Mouse (Mus musculus): ENCODE measurements around the gene Pkp4. TPM values are rescaled to one million over a fixed set of nuclear protein-coding genes. Genes with fewer than 3 reads are reported as not detected.
"Not testable (repeated sequence)": the region's sequence is repeated elsewhere in the genome, so short reads cannot be mapped to it uniquely, and the experiment has no call there.

The Pkp4 gene
- polyA plus RNA-seq, 1 experiment from 2014 or later: 48.3 TPM

GRCm38 (mm10) chr2:59373113-59373512 lies 212.5 kb downstream of the Pkp4 start:
- ATAC-seq (replicated peaks; ENCODE audit: extremely low read depth, insufficient read depth, low FRiP score): no peak
- Histone ChIP-seq H3K4me2 (ENCODE audit: low read depth, low read length) (no peak overlapping the region), H3K36me3 (ENCODE audit: control insufficient read depth, insufficient read depth) (no peaks in the 10 kb centered on the region), H3K27me3 (ENCODE audit: control insufficient read depth, insufficient read depth, low read length) (no peaks in the 10 kb centered on the region), H3K27ac (ENCODE audit: low read length) (no peak overlapping the region), H3K4me1 (ENCODE audit: control insufficient read depth, insufficient read depth, low read length) (no peaks in the 10 kb centered on the region), H3K9me3 (replicated peaks; ENCODE audit: control insufficient read depth, low read length) (no peaks in the 10 kb centered on the region), H3K9ac (ENCODE audit: low read length) (no peak overlapping the region), H3K4me3 (ENCODE audit: low read length) (no peak overlapping the region)
- 94% methylated on average over 2 of the region's 2 CpGs for WGBS

GRCm38 (mm10) chr2:59378096-59378495 lies 217.4 kb downstream of the Pkp4 start:
- no peak overlapping the region for H3K4me3 ChIP-seq (ENCODE audit: low read length)
- H3K4me2 ChIP-seq (ENCODE audit: low read depth, low read length): no peak overlapping the region
- ATAC-seq (replicated peaks; ENCODE audit: extremely low read depth, insufficient read depth, low FRiP score): no peak
- H3K27ac ChIP-seq (ENCODE audit: low read length): no peak overlapping the region
- 90% methylated on average over 9 of the region's 9 CpGs for WGBS
- H3K27me3 ChIP-seq (ENCODE audit: control insufficient read depth, insufficient read depth, low read length): no peaks in the 10 kb centered on the region
- no peaks in the 10 kb centered on the region for H3K4me1 ChIP-seq (ENCODE audit: control insufficient read depth, insufficient read depth, low read length)
- H3K9me3 ChIP-seq (replicated peaks; ENCODE audit: control insufficient read depth, low read length): no peaks in the 10 kb centered on the region
- no peak overlapping the region for H3K9ac ChIP-seq (ENCODE audit: low read length)
- no peaks in the 10 kb centered on the region for H3K36me3 ChIP-seq (ENCODE audit: control insufficient read depth, insufficient read depth)

GRCm38 (mm10) chr2:59378861-59379260 lies 218.2 kb downstream of the Pkp4 start:
- not testable (repeated sequence) for ATAC-seq (replicated peaks; ENCODE audit: extremely low read depth, insufficient read depth, low FRiP score); H3K4me2 ChIP-seq (ENCODE audit: low read depth, low read length); H3K9ac ChIP-seq (ENCODE audit: low read length); H3K4me1 ChIP-seq (ENCODE audit: control insufficient read depth, insufficient read depth, low read length); H3K4me3 ChIP-seq (ENCODE audit: low read length); H3K27ac ChIP-seq (ENCODE audit: low read length); H3K27me3 ChIP-seq (ENCODE audit: control insufficient read depth, insufficient read depth, low read length); H3K9me3 ChIP-seq (replicated peaks; ENCODE audit: control insufficient read depth, low read length); H3K36me3 ChIP-seq (ENCODE audit: control insufficient read depth, insufficient read depth)
- WGBS: 96% methylated on average over 15 of the region's 17 CpGs

GRCm38 (mm10) chr2:59383231-59383630 lies 222.6 kb downstream of the Pkp4 start:
- no peak for ATAC-seq (replicated peaks; ENCODE audit: extremely low read depth, insufficient read depth, low FRiP score)
- Histone ChIP-seq H3K4me3 (ENCODE audit: low read length) (no peak overlapping the region), H3K4me1 (ENCODE audit: control insufficient read depth, insufficient read depth, low read length) (no peaks in the 10 kb centered on the region), H3K9me3 (replicated peaks; ENCODE audit: control insufficient read depth, low read length) (no peaks in the 10 kb centered on the region), H3K36me3 (ENCODE audit: control insufficient read depth, insufficient read depth) (no peaks in the 10 kb centered on the region), H3K4me2 (ENCODE audit: low read depth, low read length) (no peak overlapping the region), H3K27me3 (ENCODE audit: control insufficient read depth, insufficient read depth, low read length) (no peaks in the 10 kb centered on the region), H3K9ac (ENCODE audit: low read length) (no peak overlapping the region), H3K27ac (ENCODE audit: low read length) (no peak overlapping the region)
- WGBS: 95% methylated on average over 17 of the region's 17 CpGs

- no peak overlapping the region for H3K9ac ChIP-seq (ENCODE audit: low read length)
- H3K27ac ChIP-seq (ENCODE audit: low read length): no peak overlapping the region
- WGBS: 75% methylated on average over 10 of the region's 10 CpGs
- H3K27me3 ChIP-seq (ENCODE audit: control insufficient read depth, insufficient read depth, low read length): no peaks in the 10 kb centered on the region
- H3K36me3 ChIP-seq (ENCODE audit: control insufficient read depth, insufficient read depth): no peaks in the 10 kb centered on the region
- no peak overlapping the region for H3K4me3 ChIP-seq (ENCODE audit: low read length)
- no peak for ATAC-seq (replicated peaks; ENCODE audit: extremely low read depth, insufficient read depth, low FRiP score)
- H3K4me1 ChIP-seq (ENCODE audit: control insufficient read depth, insufficient read depth, low read length): no peaks in the 10 kb centered on the region
- H3K4me2 ChIP-seq (ENCODE audit: low read depth, low read length): no peak overlapping the region
- H3K9me3 ChIP-seq (replicated peaks; ENCODE audit: control insufficient read depth, low read length): no peaks in the 10 kb centered on the region
Observed at GRCm38 (mm10) chr2:59383852-59384776, 223.5 kb downstream of the Pkp4 start.

GRCm38 (mm10) chr2:59385211-59385935 lies 224.7 kb downstream of the Pkp4 start:
- H3K9me3 ChIP-seq (replicated peaks; ENCODE audit: control insufficient read depth, low read length): no peaks in the 10 kb centered on the region
- no peaks in the 10 kb centered on the region for H3K36me3 ChIP-seq (ENCODE audit: control insufficient read depth, insufficient read depth)
- 63% methylated on average over 4 of the region's 4 CpGs for WGBS
- no peak overlapping the region for H3K9ac ChIP-seq (ENCODE audit: low read length)
- no peak for ATAC-seq (replicated peaks; ENCODE audit: extremely low read depth, insufficient read depth, low FRiP score)
- no peak overlapping the region for H3K27ac ChIP-seq (ENCODE audit: low read length)
- no peaks in the 10 kb centered on the region for H3K4me1 ChIP-seq (ENCODE audit: control insufficient read depth, insufficient read depth, low read length)
- H3K4me3 ChIP-seq (ENCODE audit: low read length): no peak overlapping the region
- H3K27me3 ChIP-seq (ENCODE audit: control insufficient read depth, insufficient read depth, low read length): no peaks in the 10 kb centered on the region
- H3K4me2 ChIP-seq (ENCODE audit: low read depth, low read length): no peak overlapping the region

- no peak for ATAC-seq (replicated peaks; ENCODE audit: extremely low read depth, insufficient read depth, low FRiP score)
- Histone ChIP-seq H3K9me3 (replicated peaks; ENCODE audit: control insufficient read depth, low read length) (peaks cover 3% of the 10 kb centered on the region; the same call in 1 of the 2 replicates), H3K4me1 (ENCODE audit: control insufficient read depth, insufficient read depth, low read length) (no peaks in the 10 kb centered on the region), H3K27ac (ENCODE audit: low read length) (no peak overlapping the region), H3K27me3 (ENCODE audit: control insufficient read depth, insufficient read depth, low read length) (no peaks in the 10 kb centered on the region), H3K9ac (ENCODE audit: low read length) (no peak overlapping the region), H3K4me2 (ENCODE audit: low read depth, low read length) (no peak overlapping the region), H3K36me3 (ENCODE audit: control insufficient read depth, insufficient read depth) (no peaks in the 10 kb centered on the region), H3K4me3 (ENCODE audit: low read length) (no peak overlapping the region)
- WGBS: 90% methylated on average over 5 of the region's 5 CpGs
Observed at GRCm38 (mm10) chr2:59389971-59390370, 229.3 kb downstream of the Pkp4 start.

GRCm38 (mm10) chr2:59393177-59393576 lies 232.5 kb downstream of the Pkp4 start:
- H3K4me3 ChIP-seq (ENCODE audit: low read length): no peak overlapping the region
- H3K4me1 ChIP-seq (ENCODE audit: control insufficient read depth, insufficient read depth, low read length): no peaks in the 10 kb centered on the region
- WGBS: 85% methylated on average over 1 of the region's 1 CpGs
- no peaks in the 10 kb centered on the region for H3K36me3 ChIP-seq (ENCODE audit: control insufficient read depth, insufficient read depth)
- H3K27ac ChIP-seq (ENCODE audit: low read length): no peak overlapping the region
- no peak for ATAC-seq (replicated peaks; ENCODE audit: extremely low read depth, insufficient read depth, low FRiP score)
- H3K9ac ChIP-seq (ENCODE audit: low read length): no peak overlapping the region
- no peaks in the 10 kb centered on the region for H3K27me3 ChIP-seq (ENCODE audit: control insufficient read depth, insufficient read depth, low read length)
- H3K9me3 ChIP-seq (replicated peaks; ENCODE audit: control insufficient read depth, low read length): peaks cover 3% of the 10 kb centered on the region; the same call in 1 of the 2 replicates
- no peak overlapping the region for H3K4me2 ChIP-seq (ENCODE audit: low read depth, low read length)

- Histone ChIP-seq H3K4me1 (ENCODE audit: control insufficient read depth, insufficient read depth, low read length) (no peaks in the 10 kb centered on the region), H3K36me3 (ENCODE audit: control insufficient read depth, insufficient read depth) (no peaks in the 10 kb centered on the region), H3K9ac (ENCODE audit: low read length) (no peak overlapping the region), H3K4me3 (ENCODE audit: low read length) (no peak overlapping the region), H3K9me3 (replicated peaks; ENCODE audit: control insufficient read depth, low read length) (peaks cover 3% of the 10 kb centered on the region; the same call in 1 of the 2 replicates), H3K4me2 (ENCODE audit: low read depth, low read length) (no peak overlapping the region), H3K27me3 (ENCODE audit: control insufficient read depth, insufficient read depth, low read length) (no peaks in the 10 kb centered on the region), H3K27ac (ENCODE audit: low read length) (no peak overlapping the region)
- ATAC-seq (replicated peaks; ENCODE audit: extremely low read depth, insufficient read depth, low FRiP score): no peak
- 96% methylated on average over 4 of the region's 4 CpGs for WGBS
Observed at GRCm38 (mm10) chr2:59394651-59395050, 234.0 kb downstream of the Pkp4 start.

All from heart, embryonic 16.5 days (tissue).